Mouse (Mus musculus): Measurements from ENCODE around the gene Igfbp1. TPM values are rescaled to one million over a fixed set of nuclear protein-coding genes. Genes with fewer than 3 reads are reported as not detected.
"Not testable (repeated sequence)": the region's sequence is repeated elsewhere in the genome, so short reads cannot be mapped to it uniquely, and the experiment has no call there.

Igfbp1 gene
- total RNA-seq, 1 experiment from 2014 or later: not detected

DNA sequence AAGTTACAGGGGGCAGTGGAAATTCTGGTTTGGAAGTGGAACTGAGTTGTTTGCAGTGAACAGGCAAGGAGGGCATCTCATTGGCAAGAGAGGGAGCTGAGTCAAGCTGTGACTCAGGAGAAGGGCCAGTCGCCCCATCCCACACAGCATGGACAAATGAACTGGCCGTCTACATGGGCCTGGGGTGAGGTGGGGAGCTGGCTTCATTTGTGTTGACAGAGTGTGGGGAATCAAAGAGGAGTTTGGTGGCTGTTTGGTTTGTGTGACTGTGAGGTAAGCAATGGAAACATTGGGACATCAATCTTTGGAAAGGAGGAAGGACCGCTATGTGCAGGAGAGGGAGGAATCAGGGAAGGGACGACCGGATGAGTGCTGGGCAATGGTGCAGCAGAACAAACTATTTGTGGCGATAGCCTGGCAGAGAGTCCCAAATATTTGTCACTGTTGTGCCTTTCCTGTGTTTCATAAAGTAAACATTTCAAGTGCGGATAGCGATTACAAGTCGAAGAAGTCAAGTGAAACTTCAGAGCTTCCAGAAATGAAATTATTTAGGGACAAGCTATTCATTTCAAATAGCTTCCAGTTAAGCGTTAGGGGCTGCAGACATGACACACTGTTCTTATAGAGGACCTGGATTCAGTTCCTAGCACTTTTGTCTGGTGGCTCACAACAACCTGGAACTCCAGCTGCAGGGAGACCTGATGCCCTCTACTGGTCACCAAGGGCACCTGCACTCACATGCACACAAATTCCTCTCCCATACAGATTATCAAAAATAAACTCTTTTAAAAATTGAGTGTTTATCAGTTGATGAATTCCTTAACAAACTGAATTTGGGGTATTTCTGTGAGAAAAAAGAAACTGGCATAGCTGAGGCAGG lies 2.9 kb upstream of the Igfbp1 start:
- no peak for ATAC-seq (replicated peaks; ENCODE audit: low read depth, poor library complexity, severe bottlenecking)

DNA sequence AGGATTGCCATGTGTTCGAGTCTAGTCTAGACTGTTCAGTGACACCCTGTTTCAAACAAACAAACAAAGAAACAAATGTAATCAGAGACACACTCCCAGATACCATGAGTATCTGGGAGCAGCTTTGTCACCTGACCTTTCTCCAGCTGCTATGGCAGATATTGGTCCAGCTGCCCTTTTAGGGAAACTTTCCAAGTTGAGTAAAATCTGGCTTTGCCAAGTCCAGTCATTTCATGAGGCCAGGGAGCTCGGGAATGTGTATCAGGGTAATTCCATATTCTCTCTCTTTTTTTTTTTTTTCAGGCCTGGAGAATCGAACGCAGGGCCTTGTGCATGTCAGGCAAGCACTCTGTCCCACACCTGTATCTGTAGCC lies 2.3 kb upstream of the Igfbp1 start:
- no peak for ATAC-seq (replicated peaks; ENCODE audit: low read depth, poor library complexity, severe bottlenecking)

- ATAC-seq (replicated peaks; ENCODE audit: low read depth, poor library complexity, severe bottlenecking): no peak
These were observed 424 bp downstream of the Igfbp1 start for GRCm38 (mm10) chr11:7198006-7198405.

- ATAC-seq (replicated peaks; ENCODE audit: low read depth, poor library complexity, severe bottlenecking): no peak
These were observed 1.1 kb downstream of the Igfbp1 start for GRCm38 (mm10) chr11:7198481-7199256.

DNA sequence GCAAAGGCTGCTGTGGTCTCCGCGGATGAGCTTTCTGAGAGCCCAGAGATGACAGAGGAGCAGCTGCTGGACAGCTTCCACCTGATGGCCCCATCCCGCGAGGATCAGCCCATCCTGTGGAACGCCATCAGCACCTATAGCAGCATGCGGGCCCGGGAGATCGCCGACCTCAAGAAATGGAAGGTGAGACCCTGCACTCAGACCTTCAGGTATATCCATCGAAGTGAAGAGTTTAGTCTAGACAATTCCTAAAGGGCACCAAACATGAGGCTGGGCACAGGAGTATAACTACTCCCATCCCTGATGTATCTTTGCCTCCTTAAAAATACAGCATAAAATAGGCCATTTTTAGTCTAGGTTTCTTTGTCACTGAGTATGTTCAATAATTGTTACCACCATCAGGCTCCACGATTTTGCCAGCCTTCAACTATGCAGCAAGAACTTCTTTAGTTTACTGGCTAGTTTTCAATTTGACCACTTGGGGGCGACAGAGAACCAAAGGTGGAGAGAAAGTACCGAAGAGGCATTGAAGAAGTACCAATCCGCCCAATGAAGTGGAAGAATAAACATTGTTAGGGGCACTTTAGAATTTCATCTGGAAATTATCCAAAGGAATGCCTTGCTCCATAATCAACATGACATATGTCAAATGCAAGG lies 2.3 kb downstream of the Igfbp1 start:
- ATAC-seq (replicated peaks; ENCODE audit: low read depth, poor library complexity, severe bottlenecking): peak; percentile 36; the same call in 1 of the 2 replicates

- ATAC-seq (replicated peaks; ENCODE audit: low read depth, poor library complexity, severe bottlenecking): no peak
These were observed 2.8 kb downstream of the Igfbp1 start for GRCm38 (mm10) chr11:7200393-7200783.

- no peak for ATAC-seq (replicated peaks; ENCODE audit: low read depth, poor library complexity, severe bottlenecking)
These were observed 4.6 kb downstream of the Igfbp1 start for GRCm38 (mm10) chr11:7202206-7202605.

- no peak for ATAC-seq (replicated peaks; ENCODE audit: low read depth, poor library complexity, severe bottlenecking)
These were observed 6.3 kb downstream of the Igfbp1 start for GRCm38 (mm10) chr11:7203846-7204245.

- peak; percentile 66; the same call in 1 of the 2 replicates for ATAC-seq (replicated peaks; ENCODE audit: low read depth, poor library complexity, severe bottlenecking)
These were observed 12.8 kb downstream of the Igfbp1 start for GRCm38 (mm10) chr11:7210343-7210742.

- ATAC-seq (replicated peaks; ENCODE audit: low read depth, poor library complexity, severe bottlenecking): no peak
These were observed 13.6 kb downstream of the Igfbp1 start for GRCm38 (mm10) chr11:7211211-7211610.

GRCm38 (mm10) chr11:7212126-7212798 lies 14.7 kb downstream of the Igfbp1 start:
- ATAC-seq (replicated peaks; ENCODE audit: low read depth, poor library complexity, severe bottlenecking): no peak

DNA sequence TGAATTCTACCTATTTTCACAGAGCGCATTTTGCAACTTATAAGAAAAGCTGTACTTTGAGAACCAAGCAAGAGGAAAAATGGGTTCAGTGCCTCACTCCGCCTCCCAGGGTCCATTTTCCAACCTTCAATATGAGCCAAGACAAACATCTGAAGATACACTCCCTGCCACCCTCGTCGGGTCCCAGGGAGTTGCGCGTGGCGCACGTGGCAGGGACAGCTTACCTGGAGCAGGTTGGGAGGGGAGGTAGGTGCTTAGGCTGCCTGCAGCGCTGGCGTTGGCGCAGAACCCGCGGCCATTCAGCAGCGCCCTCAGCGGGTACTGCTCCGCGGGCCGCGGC lies 15.5 kb downstream of the Igfbp1 start:
- no peak for ATAC-seq (replicated peaks; ENCODE audit: low read depth, poor library complexity, severe bottlenecking)

GRCm38 (mm10) chr11:7213501-7214341 lies 16.1 kb downstream of the Igfbp1 start, which contains the start of gene Igfbp3:
Gene Igfbp3 (minus strand): TSS chr11:7213923.
- ATAC-seq (replicated peaks; ENCODE audit: low read depth, poor library complexity, severe bottlenecking): 0 out of 2 replicates have a peak, but pooled peaks have one; percentile 5

DNA sequence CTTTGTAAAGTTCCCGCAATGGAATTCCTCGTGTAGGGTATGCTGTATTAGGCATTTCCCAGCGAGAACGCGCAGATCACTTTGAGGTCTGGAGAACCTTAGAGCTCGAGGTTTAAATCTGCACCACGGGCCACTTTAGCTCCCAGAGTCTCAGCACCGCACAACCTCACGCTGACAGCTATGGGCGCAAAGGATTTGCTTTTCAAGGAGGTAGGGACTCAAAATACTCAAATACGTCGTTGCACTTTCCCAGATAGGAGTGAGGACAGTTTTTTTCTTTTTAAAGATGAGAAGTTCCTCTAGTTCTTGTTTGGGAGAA lies 16.7 kb downstream of the Igfbp1 start:
- ATAC-seq (replicated peaks; ENCODE audit: low read depth, poor library complexity, severe bottlenecking): no peak

DNA sequence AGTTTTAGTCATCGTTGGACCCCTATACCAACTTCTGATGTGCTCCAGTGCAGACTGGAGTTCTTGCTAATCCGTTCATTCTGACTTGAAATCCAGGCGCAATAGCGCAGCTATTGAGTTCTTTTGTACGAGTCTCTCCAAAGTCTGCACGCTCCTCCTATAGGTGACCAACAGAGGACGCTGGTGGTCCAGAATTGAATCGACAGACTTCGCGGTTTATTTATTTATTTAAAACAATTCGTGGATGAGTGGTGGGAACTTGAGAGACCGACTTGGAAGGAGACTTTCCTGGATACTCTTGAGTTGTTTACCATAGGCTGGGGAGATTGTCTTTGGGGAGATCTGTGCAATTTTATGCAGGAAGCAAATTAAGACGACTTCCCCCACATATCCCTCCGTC lies 17.2 kb downstream of the Igfbp1 start:
- ATAC-seq (replicated peaks; ENCODE audit: low read depth, poor library complexity, severe bottlenecking): no peak

GRCm38 (mm10) chr11:7215703-7216102 lies 18.1 kb downstream of the Igfbp1 start:
- ATAC-seq (replicated peaks; ENCODE audit: low read depth, poor library complexity, severe bottlenecking): no peak

- not testable (repeated sequence) for ATAC-seq (replicated peaks; ENCODE audit: low read depth, poor library complexity, severe bottlenecking)
These were observed 24.2 kb downstream of the Igfbp1 start for GRCm38 (mm10) chr11:7221826-7222225.

DNA sequence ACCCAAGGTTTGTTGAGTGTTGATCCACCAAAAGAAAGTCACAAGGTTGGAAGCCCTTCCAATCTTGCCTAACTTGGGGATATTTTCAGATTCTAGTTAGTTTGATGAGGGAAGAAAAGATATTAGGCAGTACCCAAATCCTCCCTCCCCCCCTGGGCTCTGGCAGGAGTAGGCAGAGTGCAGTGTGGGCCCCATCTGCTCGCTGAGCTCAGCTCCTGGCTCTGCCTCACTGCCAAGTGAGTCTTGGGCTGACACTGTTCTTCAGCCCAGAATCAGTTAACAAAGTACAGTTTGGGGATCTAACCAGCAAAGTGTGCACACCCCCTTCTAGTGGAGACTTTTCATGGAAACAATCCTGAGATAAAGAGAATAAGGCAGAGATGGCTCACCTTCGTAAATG lies 28.6 kb downstream of the Igfbp1 start:
- ATAC-seq (replicated peaks; ENCODE audit: low read depth, poor library complexity, severe bottlenecking): no peak

DNA sequence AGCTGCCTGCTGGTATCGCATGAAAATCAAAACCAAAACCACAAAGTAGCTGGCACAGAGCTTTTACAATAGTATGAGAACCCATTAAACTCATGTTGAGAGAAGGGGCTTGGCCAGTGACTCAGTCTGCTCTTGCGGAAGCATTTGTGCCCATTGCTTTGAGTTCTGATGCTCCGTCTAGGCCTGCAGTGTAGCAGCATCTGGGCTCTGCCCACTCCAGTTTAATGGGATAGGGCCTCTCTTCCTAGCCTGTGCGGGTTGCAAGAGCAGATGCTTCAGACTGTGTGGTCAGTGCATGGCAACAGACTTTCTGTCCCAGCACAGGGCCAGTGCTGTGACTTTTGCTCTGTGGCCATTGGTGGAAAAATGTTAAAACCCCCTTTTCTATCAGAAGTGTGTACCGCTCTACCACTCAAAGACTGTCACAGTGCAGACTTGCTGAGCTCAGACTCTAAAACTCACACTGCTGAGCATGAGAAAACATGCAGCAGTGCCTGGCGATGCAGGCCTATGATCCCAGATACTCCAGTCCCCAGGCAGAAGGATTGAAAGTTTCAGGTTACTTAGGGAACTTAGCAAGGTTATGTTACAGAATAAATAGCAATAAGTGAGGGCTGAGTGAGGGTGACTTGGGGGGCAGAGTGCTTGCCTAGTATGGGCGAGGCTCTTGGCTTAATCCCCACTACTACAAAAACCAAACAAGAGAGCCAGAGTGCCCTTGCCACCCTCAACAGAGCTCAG lies 29.4 kb downstream of the Igfbp1 start:
- ATAC-seq (replicated peaks; ENCODE audit: low read depth, poor library complexity, severe bottlenecking): no peak
